In the genomic region with DNA sequence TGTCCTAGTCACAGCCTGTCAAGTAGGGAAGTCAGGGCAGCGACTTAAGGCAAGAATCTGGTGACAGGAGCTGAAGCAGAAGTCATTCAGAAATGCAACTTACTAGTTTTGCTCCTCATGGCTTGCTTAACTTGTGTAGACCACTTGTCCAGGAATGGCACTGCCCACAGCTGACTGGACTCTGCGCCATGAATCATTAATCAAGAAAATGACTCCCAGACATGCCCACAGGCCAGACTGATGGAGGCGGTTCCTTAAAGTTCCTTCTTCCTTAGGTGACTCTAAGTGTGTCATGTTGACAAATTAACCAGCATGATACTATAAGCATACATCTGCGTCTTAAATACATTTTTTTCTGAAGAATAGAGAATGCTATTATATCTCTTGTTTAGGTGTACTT, we compare ENCODE assay signal across 27 mouse cellular contexts.
"Had no signal": no experiment of that assay in that cellular context is flagged by ENCODE, and none has a peak within 500 bp of the region (broad histone marks: within the 10 kb centered on the region; RNA-seq: fewer than 3 reads in every experiment).

No protein-coding gene starts in this region.

- H3K4me1 ChIP-seq: heart, embryonic 13.5 days; heart, embryonic 15.5 days; hindbrain, embryonic 10.5 days; hindbrain, embryonic 12.5 days; intestine, embryonic 15.5 days; limb, embryonic 10.5 days; limb, embryonic 12.5 days; liver, embryonic 13.5 days; liver, embryonic 15.5 days had no signal

- H3K27ac ChIP-seq: heart, adult 2 months; heart, embryonic 13.5 days; heart, embryonic 15.5 days; hindbrain, embryonic 10.5 days; hindbrain, embryonic 12.5 days; hindbrain, embryonic 14.5 days; intestine, embryonic 15.5 days; layer of hippocampus, adult 2 months; left cerebral cortex, adult 2 months; limb, embryonic 10.5 days; limb, embryonic 12.5 days; liver, embryonic 13.5 days; liver, embryonic 15.5 days had no signal

- H3K9ac ChIP-seq: heart, embryonic 13.5 days; heart, embryonic 15.5 days; hindbrain, embryonic 12.5 days; hindbrain, embryonic 14.5 days; intestine, embryonic 15.5 days; limb, embryonic 12.5 days; liver, embryonic 13.5 days; liver, embryonic 15.5 days; liver, postnatal 0 days had no signal

- H3K4me3 ChIP-seq: heart, adult 2 months; heart, embryonic 13.5 days; heart, embryonic 15.5 days; hindbrain, embryonic 10.5 days; hindbrain, embryonic 12.5 days; intestine, embryonic 15.5 days; layer of hippocampus, adult 2 months; left cerebral cortex, adult 2 months; limb, embryonic 10.5 days; limb, embryonic 12.5 days; liver, embryonic 13.5 days; liver, embryonic 15.5 days had no signal

- ATAC-seq: hindbrain, embryonic 16.5 days; inflammation-experienced regulatory T-cells, adult 6 months; intestine, embryonic 15.5 days; intestine, postnatal 0 days; liver, postnatal 0 days had no signal

- H3K9me3 ChIP-seq: heart, embryonic 13.5 days; heart, embryonic 15.5 days; hindbrain, embryonic 10.5 days; hindbrain, embryonic 12.5 days; intestine, embryonic 15.5 days; limb, embryonic 10.5 days; limb, embryonic 12.5 days; liver, embryonic 13.5 days; liver, embryonic 15.5 days had no signal

- H3K27me3 ChIP-seq: heart, embryonic 13.5 days; heart, embryonic 15.5 days; hindbrain, embryonic 12.5 days; intestine, embryonic 15.5 days; limb, embryonic 12.5 days; liver, embryonic 13.5 days; liver, embryonic 15.5 days had no signal

- H3K4me2 ChIP-seq: heart, embryonic 11.5 days; heart, embryonic 13.5 days; heart, embryonic 15.5 days; hindbrain, embryonic 12.5 days; hindbrain, embryonic 14.5 days; intestine, embryonic 15.5 days; limb, embryonic 12.5 days; liver, embryonic 11.5 days; liver, embryonic 13.5 days; liver, embryonic 15.5 days had no signal

- DNase-seq: gastrocnemius, postnatal 14 days; gastrocnemius, postnatal 36 days; heart, adult 11 months; heart, adult 2 months; heart, postnatal 14 days; heart, postnatal 4 days; kidney, adult 8-10 months; kidney, postnatal 25 days; liver; liver, embryonic 13.5 days; liver, postnatal 0 days had no signal
